Mouse (Mus musculus) frontal cortex, postnatal 14 days (tissue): ENCODE data around the gene Frg2f1.
A peak's percentile ranks its signal among the peaks of the same experiment; 100 is the strongest.
"Not testable (repeated sequence)": the region's sequence is repeated elsewhere in the genome, so short reads cannot be mapped to it uniquely, and the experiment has no call there.

ENCODE experiments used
- DNase-seq, 2 experiments: peaks; one replicate each; pipeline ENCODE4 v3.0.0; 2022; ENCODE audit warnings: low spot score in 2 of 2

The Frg2f1 gene

DNA sequence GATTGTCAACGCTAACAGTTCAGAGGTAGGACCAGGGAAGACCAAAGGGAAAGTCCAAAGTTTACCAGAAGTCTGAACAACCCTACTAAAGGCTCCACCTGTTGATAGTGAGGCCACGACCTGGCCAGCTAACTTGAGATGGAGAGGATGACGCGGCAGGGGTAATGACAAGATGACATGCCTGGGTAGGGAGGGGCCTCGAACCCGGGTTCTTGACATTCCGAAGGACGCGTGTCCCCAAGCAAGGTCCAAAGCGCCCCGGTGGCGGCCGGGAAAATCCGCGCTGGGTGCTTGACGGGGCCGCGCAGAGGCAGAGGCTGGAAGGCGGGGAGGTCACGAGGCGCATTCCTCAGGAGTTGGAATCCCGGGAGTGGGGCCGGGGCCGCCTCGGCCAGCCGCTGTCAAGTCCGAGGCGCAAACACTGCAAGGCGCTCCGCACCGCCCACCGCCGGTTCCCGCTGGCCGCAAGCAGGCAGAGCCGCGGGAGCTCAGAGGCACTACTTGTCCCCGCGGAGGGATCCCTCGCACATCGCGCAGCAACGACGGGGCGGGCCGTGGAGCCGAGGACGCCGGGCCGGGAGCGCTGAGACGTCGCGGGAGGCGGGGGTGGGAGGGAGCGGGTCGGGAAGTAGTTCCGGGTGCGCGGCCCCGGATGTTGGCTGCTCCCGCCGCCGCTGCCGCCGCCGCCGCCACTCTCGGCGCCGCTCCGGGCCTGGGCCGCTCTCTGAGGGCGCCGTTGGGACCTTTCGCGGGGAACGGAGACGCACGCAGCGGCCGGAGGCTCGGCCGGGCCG, at the start of gene Frg2f1:
Gene Frg2f1 (minus strand): TSS at position 499 of the 794 bp plus-strand sequence.
- DNase-seq = peak; percentile 87 to 91

DNA sequence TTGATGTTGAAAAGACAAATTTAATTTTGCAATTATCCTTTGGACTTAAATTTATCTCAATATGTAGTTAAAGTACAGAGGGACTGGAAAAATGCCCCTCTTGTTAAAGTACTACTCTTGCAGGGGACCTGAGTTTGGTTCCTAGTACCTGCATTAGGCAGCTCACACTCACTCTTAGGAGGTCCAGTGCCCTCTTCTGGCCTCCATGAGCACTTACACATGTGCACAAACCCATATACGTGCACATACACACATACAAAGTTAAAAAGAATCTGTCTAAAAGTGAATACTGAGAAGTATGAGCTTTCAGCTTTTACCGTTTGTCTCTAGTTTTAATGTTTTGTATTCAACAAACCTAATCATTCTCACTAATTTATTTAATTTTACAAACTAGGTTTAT, 48.7 kb upstream of the Frg2f1 start:
- DNase-seq = no peak

DNA sequence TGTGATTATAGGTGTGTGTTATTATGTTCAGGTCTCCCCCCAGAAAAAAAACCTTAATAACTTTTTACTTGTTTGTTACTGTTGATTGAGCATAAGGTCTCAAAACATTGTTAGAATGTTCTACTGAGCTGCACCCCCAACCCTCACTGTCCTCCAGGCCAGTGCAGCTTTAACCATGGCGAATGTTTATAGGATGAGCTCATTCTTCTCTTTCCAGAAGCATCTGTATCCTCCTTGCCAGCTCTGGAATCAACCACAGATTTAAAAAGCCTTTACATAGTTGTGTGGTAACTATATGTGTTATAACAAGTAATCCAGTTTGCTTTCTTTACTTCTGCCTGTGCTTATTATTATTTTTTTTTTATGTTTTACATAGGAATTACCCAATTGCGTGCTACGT, 36.1 kb upstream of the Frg2f1 start:
- DNase-seq = no peak

DNA sequence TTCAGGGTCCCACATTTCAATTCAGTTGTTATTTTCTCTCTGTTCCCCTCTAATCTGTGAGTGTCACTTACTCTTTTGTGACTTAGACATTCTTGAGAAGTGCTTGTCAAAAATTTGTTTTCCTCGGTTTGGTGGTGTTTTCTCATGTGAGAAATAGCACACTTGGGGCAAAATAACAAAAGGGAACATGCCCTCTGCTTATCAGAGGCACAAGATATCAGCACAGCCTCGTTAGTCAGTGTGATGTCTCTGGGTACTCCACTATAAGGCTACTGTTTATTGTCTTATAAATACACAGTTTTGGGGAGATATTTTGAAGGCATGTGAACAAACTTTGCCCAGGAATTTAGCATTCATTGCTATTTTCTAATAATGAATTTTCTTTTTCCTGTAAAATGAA, 35.2 kb upstream of the Frg2f1 start:
- no peak for DNase-seq

DNA sequence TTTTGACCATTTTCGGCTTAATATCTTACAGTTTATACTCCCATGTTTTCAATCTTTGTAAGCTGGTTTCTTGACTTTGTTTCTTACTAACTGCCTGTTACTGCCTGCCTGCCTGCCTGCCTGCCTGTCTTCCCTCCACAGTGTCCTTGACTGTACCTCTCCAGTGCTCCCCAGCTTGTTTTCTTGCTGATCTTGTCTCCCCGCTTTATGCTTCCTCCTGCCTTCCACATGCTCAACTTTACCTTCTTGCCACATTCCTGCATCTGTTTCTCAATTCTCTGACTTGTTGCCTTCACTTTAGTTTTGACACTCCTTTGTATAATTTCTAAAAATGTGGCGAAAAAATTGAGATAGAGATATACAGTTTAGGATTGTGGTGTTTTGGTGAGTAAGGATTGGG, 33.4 kb upstream of the Frg2f1 start:
- no peak for DNase-seq

DNA sequence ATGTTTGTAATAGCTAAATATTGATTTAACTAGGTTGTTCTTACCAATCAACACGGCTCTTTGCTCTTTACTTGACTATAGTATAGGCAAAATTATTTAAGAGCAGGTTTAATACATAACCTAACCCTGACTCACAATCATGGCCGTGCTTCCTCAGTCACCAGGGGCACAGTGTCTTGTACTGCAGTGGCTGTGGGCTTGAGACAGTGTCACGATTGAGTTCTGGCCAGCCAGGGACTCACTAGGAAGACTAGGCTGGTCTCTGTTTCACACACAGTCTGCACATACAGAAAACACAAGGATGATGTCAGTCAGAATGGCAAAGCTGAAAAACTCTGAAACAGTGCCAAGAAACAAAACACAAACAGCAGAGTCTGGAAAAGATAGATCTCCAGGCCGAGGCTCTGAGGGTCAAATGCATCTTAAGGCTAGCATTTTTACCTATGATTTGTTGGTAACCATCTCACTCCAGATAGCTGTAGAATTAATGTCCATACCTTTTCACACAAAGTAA, 27.1 kb upstream of the Frg2f1 start:
- no peak for DNase-seq

DNA sequence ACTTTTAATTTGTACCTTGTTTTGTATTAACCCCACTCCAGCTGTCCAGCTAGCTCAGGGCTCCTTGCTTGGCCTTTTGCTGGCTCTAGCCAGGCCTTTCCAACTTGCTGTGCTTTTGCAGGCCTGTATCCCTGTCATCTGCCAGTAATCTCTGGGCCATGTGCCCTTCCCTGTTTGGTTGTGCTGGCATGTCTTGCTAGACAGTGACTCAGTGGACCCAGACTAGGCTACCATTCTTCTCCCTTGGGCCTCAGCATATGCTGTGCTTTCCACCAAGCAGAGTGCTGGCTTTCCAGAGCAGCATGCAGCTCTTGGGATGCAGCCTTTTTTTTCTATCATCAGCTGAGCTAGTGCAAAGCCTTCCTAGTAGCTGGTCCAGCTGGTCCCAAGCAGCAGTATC, 23.8 kb upstream of the Frg2f1 start:
- no peak for DNase-seq

DNA sequence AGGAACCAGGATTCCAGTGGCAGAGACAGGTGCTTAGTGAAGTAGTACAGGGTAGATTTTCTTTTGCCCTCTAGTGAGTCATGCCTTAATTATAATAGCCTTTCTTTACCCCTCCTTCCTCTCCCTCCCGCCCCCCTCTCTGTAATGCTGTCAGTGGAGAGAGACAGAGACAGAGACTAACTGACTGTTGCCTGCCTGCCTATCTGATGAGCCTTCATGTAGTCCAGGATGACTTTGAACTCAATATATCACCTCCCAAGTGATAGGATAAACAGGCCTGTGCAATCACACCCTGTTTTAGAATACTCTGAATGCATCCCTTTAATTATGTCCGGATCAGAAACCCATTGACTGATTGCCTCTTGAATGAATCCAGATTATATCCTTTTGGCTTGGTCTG, 16.1 kb upstream of the Frg2f1 start:
- no peak for DNase-seq

DNA sequence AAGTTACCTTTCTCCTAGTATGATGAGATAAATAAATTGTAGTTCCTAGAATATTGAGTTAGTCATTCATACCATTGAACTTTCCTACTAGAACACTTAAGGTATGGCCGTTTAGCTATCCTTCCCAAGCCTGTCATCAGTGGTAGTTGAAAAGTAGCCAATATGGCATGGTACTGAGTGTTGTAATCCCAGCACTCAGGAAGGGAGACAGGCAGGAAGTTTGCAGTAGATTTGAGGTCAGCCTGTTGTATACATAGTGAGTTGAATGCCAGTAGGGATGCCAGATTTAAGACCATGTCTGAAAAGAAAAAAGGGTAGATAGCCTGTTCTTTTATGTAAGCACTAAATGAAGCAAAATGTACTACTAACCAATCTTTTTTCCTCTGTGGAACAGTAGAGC, 11.5 kb upstream of the Frg2f1 start:
- DNase-seq = no peak

DNA sequence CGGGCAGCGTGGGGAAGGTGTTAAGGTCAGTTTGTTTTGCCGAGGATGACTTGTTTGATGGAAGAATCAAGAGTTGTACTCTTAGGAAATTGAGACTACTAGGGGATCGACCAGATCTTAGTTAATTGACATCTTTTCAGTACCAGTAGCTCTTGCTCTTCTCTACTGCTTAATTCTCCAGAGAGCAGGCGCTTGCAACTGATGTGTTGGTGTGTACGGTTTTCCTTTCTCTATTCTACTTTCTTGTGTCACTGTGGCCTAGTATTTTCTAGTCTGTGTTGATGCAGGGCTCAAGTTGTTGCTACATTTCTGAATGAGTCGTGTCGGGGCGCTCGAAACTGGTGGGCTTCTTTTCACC, 1.2 kb upstream of the Frg2f1 start:
- no peak for DNase-seq

DNA sequence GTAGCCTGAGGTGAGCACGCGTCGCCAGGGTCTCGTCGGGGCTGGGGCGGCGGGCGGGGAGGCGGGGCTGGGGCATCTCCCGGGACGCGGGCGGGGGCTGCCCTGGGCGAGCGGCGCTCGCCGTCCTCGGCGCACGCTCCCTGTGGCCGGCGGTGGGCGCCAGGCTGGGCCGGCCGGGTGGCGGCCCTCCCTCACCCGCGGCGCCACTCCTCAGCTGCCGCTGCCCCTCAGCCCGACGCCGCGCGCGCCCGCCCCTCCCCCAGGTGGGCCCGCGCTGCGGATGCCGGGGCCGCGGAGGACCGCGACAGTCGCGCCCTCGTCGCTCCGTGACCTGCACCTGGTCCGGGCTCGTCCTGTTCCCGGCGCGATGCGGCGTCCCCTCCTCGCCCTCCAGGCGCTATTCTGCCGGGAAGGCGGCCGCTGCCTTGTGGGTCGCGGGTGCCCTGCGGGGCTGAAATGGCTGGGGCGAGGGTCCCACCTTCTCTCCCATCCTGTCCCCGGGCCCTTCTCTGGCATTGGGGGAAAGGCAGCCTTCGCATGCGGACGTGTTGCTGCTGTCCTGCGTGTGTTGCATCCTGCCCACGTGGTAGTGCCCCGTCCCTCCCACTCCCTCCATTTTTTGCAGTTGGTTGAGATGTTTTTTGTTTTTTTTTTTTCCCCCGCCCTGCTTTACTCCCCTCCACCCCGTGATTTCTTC, 655 bp upstream of the Frg2f1 start:
- DNase-seq = peak; percentile 25 to 29

DNA sequence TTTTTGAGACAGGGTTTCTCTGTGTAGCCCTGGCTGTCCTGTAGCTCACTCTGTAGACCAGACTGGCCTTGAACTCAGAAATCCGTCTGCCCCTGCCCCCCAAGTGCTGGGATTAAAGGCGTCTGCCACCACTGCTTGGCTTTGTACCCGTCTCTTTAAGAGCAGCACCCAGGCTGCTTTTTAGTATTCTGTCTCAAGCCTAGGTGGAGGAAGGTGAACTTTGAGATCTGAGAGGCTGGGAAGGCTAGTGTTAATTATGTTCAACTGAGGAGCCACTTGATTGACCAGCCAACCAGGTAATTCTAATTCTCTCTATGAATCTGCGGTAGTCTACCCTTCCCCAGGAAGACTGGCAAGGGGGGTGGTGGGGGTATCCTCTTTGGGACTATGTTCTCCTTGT, 1.9 kb downstream of the Frg2f1 start:
- DNase-seq = no peak

DNA sequence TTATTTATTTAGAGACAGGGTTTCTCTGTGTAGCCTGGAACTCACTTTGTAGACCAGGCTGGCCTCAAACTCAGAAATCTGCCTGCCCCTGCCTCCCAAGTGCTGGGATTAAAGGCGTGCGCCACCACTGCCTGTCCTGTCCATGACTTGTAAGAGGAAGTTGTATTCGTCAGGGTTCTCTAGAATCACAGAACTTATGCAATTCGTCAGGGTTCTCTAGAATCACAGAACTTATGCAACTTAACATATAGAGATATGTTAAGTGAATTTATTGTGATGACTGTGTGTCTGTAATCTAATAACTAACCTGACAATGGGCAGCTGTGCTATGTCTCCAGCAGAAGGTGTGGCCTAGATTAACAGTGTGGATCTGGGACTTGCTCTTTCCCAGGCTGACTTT, 2.7 kb downstream of the Frg2f1 start, which contains the start of gene Foxj3:
Gene Foxj3 (plus strand): TSS at position 390 of the 400 bp plus-strand sequence.
- not testable (repeated sequence) for DNase-seq

DNA sequence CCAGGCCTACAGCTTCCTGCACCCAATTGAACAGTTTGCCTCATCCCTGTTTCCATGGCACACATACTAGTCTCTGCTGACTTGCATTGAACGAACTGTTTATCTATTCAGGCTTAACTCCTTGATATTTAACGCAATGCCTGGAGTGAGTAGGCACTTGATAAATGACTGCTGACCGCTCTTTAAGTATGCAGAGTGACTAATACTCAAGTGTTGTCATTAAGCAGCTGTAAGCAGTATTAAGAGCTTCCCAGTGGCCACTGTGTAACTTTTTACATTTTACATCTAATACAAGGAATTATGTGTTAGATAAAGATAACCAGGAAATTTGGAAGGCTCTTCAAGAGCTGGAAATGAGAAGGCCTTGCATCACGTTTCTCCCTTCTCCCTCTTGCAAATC, 4.2 kb downstream of the Frg2f1 start:
- DNase-seq = no peak

DNA sequence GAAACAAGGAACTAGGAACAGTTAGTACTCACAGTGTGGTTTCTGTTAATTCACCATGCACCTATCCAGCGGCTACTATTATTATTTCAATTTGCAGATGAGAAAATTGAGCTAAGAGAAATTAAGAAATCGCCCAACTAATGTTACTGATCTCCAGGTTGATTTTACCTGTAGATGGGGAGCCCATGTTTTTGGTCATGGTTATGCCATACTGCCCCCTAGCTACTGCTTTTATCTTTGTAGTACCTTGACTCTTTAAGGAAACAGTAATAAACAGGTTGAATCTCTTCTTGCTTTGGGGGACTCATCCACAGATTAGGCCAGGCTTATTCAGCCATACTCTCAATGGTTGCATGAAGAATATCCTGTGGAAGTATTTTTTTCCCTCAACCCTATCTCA, 7.5 kb downstream of the Frg2f1 start:
- DNase-seq = no peak

DNA sequence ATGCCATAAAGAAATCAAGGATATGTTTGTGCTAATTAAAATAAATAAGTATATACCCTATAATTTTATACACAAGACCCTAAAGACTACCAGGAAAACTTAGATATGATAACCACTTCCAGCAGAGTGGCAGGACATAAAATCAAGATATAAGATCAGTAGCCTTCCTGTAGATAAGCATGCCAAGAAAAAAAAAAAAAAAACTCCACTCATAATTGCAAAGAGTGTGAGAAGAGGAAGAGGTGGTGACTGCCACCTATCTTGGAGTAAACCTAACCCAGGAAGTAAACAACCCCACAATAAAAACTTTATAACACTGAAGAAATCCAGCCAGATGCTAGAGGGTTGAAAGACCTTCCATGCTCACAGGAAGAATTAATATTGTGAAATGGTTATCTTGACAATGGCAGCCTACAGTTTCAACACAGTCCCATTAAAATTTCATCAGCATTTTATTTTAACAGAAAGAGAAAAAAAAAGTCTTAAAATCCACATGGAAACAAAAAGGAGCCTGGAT, 12.9 kb downstream of the Frg2f1 start:
- no peak for DNase-seq

DNA sequence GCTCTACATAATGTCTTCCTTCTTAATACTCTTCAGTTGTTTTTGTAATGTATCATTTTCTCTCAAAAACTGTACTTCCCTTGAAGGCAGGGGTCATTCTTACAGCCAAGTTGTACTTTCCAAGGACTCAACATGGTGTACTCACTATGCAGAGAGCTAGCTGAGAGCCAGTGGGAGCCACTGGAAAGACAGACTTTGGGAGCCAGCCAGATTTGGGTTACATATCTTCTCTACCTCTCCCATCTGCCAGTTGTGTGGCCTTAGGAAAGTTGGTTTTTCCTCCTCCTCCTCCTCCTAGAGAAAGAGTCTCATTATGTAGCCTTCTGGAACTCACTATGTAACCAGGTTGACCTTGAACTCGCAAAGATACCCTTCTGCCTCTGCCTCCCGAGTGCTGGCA, 14.9 kb downstream of the Frg2f1 start:
- DNase-seq = no peak

DNA sequence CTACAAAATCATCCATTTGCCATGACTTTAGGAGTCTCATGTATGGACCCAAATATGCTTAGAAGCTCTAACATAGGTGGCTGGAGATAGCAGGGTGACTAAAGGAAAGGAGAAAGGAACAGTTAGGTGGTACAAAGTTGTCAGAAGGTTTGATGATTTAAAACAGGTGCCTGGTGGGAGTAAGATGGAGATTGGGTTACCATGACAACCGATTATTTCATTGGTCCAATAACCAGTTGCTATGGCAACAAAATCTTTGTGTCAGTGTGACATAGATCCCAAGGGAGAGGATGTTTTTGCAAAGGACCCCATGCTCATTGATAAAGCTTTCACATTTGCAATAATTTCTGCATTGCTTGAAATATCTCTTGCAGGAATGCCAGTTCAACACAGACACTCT, 15.3 kb downstream of the Frg2f1 start:
- DNase-seq = no peak

DNA sequence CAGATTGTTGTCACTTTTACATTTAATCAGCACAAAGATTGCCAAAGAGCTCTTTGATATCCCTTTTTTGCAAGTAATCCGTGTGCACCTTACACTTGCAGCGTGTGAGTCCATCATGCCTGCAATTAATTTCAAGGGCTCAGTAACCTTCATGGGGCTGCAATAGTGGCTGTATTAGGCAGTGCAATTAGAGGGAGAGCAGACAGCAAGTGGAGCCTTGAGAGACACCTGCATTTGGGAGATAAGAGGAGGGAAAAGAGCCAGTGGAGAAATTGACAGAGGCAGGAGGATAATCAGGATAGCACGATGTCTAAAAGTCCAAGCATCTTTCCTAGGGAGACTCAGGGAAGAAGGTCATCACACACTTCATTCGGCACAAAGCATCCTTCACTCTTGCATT, 15.8 kb downstream of the Frg2f1 start:
- no peak for DNase-seq

DNA sequence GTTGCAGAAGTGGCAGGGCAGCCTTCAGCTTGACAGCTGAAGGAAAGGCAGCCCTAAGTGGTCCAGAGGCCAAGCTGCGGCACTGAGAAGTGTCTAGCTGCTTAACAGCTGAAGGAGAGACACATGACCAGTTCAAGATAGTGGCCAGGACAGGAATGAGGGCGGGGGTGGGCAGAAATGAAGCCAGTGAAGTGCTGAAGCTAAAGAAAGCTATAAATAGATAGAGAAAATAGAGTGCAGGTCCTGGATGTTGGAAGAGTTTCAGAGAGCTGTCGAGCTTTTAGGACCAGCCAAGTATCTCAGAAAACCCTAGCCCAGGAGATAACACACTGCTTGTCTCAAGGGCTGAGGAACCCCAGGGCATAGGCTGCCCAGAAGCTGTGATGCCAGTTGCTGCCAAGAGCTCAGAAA, 26.6 kb downstream of the Frg2f1 start:
- DNase-seq = no peak

DNA sequence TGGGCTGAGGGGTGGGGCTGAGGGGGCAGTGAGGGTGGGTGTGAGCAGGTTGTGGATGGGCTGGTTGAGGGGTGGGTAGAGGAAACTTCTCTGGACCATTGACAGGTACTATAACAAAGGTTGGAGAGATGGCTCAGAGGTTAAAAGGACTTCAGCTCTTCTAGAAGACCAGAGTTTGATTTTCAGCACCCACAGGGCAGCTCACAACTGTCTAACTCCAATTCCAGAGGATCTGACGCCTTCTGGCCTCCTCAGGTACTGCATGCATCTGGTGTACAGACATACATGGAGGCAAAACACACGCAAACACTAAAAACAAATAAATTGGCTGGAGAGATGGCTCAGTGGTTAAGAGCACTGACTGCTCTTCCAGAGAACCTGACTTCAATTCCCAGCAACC, 27.7 kb downstream of the Frg2f1 start:
- no peak for DNase-seq

DNA sequence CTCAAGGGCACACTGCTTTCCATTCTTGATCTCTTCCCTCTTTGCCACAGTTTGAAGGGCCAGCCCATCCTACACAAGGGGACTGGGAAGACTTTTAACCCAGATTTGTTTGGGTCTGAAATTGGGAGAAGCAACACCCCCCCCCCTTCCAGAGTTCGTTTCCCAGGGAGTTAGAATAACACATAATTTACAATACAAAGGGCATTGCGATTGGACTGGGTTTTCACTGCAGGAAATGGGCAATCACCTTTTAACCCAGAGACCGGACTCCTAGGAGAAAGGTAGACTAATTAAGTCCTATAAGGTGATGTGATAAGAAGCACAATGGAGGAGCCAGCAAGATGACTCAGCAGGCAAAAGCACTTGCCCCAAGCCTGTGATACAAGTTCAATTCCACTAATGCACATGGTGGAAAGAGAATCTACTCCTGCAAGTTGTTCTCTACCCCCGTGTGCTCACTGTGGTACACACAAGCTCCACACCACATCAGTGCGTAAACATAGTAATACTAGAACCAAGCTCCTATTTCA, 40.9 kb downstream of the Frg2f1 start:
- no peak for DNase-seq

DNA sequence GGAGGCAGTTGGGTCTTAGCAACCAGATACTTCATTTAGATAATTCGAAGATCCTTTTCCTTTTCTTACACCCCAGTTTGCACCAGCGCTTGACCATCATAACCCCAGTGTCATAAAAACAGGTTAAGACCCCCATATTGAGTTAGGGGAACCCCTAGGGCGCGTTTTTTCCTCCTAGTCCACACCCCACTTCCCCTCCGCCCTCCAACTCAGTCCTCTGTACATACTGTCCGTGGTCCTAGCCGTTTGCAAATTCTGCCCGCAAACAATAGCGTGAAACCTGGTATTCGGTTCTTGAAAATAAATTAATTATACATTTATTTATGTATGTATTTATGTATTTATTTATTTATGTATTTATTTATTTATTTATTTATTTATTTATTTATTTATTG, 46.4 kb downstream of the Frg2f1 start:
- DNase-seq = no peak
